Mouse (Mus musculus) hindbrain, embryonic 13.5 days (tissue): ENCODE measurements around the gene Nr2c2ap. TPM values are rescaled to one million over a fixed set of nuclear protein-coding genes. Genes with fewer than 3 reads are reported as not detected.

Experiments
- ATAC-seq: fragments of 200-750 bp; cut with Nextera tagmentation; 2 replicates; pipeline ENCODE4 v1.8.0; 2017; ENCODE audit warnings: moderate TSS enrichment; ENCODE audit not compliant: low FRiP score
- H3K27ac ChIP-seq: fragments of 300-500 bp; sonication (generic); 2 replicates; pipeline ENCODE4 v1.5.1; 2015; ENCODE audit warnings: inconsistent platforms, mild to moderate bottlenecking, moderate library complexity
- H3K27me3 ChIP-seq: fragments of 300-500 bp; sonication (generic); 2 replicates; pipeline ENCODE4 v1.6.1; 2015; ENCODE audit warnings: mild to moderate bottlenecking, inconsistent platforms
- H3K36me3 ChIP-seq: fragments of 300-500 bp; sonication (generic); 2 replicates; pipeline ENCODE4 v1.6.1; 2015; ENCODE audit warnings: mild to moderate bottlenecking, inconsistent platforms
- H3K4me1 ChIP-seq: fragments of 300-500 bp; sonication (generic); replicated peaks from 2 replicates; pipeline ENCODE4 v1.6.1; 2015; ENCODE audit warnings: inconsistent platforms
- H3K4me2 ChIP-seq: fragments of 300-500 bp; sonication (generic); 2 replicates; pipeline ENCODE4 v1.6.1; 2015; ENCODE audit warnings: inconsistent platforms, mild to moderate bottlenecking, moderate library complexity
- H3K4me3 ChIP-seq: fragments of 300-500 bp; sonication (generic); 2 replicates; pipeline ENCODE4 v1.5.1; 2015; ENCODE audit warnings: mild to moderate bottlenecking, inconsistent platforms
- H3K9ac ChIP-seq: fragments of 300-500 bp; sonication (generic); 2 replicates; pipeline ENCODE4 v1.6.1; 2015; ENCODE audit warnings: mild to moderate bottlenecking, inconsistent platforms
- H3K9me3 ChIP-seq: fragments of 300-500 bp; sonication (generic); 2 replicates; pipeline ENCODE4 v1.6.1; 2016; ENCODE audit warnings: inconsistent platforms
- WGBS: fragments of 180-500 bp; shearing (Covaris S2); methylation state at CpG from one replicate; pipeline ENCODE4 v1.1.7; 2015; 5-methylcytosine and 5-hydroxymethylcytosine counted together
- polyA plus RNA-seq: library from polyadenylated mRNA; unstranded; fragments of >200 nt; fragmentation: Nextera tagmentation; extraction: Ambion mirVana; gene quantifications from 2 replicates; pipeline ENCODE4 v1.2.1, GENCODE M21; 2015

Nr2c2ap gene
- 32.6 and 36.4 TPM in 2 replicates for polyA plus RNA-seq

GRCm38 (mm10) chr8:70131166-70131883 is at the start of gene Nr2c2ap:
TSS of gene Nr2c2ap (plus strand) at chr8:70131333.
- Histone ChIP-seq H3K4me3 (peak within 1 kb of the TSS; percentile 75), H3K9ac (peak within 1 kb of the TSS; percentile 81), H3K9me3 (no peaks in the 10 kb centered on the region), H3K4me1 (peaks cover 30% of the 10 kb centered on the region), H3K27ac (peak within 1 kb of the TSS; percentile 76), H3K27me3 (no peaks in the 10 kb centered on the region), H3K4me2 (peak within 1 kb of the TSS; percentile 84), H3K36me3 (peaks cover 41% of the 10 kb centered on the region)
- ATAC-seq, result peak; percentile 81
- WGBS, result 2% methylated on average over 37 of the region's 37 CpGs

- Histone ChIP-seq H3K4me2 (no peak overlapping the region), H3K9me3 (no peaks in the 10 kb centered on the region), H3K27ac (no peak overlapping the region), H3K27me3 (peaks cover 61% of the 10 kb centered on the region), H3K4me3 (no peak overlapping the region), H3K36me3 (peaks cover 31% of the 10 kb centered on the region), H3K9ac (no peak overlapping the region), H3K4me1 (peaks cover 28% of the 10 kb centered on the region)
- ATAC-seq, result no peak
- 98% methylated on average over 2 of the region's 2 CpGs for WGBS
Measured at GRCm38 (mm10) chr8:70081976-70082375, 49.2 kb upstream of the Nr2c2ap start.

DNA sequence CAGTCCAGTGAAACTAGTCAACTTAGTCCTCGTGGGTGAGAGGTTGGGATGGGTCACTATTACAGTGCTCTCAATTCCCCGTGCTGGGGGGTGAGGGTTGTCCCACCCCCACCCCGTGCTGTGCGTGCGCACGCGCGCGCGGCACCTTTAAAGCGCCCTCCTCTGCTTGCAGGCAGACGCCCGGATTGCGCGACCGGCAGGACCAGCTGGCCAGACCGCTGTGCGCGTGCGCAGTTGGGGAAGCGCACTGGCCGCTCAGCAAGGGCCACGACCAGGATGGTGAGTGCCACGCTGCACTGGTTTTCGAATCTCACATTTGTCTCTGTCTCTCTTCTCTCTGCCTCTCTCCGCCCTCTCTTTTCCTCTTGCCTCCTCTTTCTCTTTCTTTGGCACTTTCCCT is 47.8 kb upstream of the Nr2c2ap start, which contains the start of gene Hapln4:
Gene Hapln4, plus strand, starts transcription at position 173 of the 400 bp plus-strand sequence.
- H3K4me2 ChIP-seq, result peak within 1 kb of the TSS; percentile 82
- peaks cover 41% of the 10 kb centered on the region for H3K4me1 ChIP-seq
- no peak within 1 kb of the TSS for H3K27ac ChIP-seq
- H3K27me3 ChIP-seq, result peaks cover 74% of the 10 kb centered on the region
- H3K9me3 ChIP-seq, result no peaks in the 10 kb centered on the region
- no peak for ATAC-seq
- peaks cover 20% of the 10 kb centered on the region for H3K36me3 ChIP-seq
- peak within 1 kb of the TSS; percentile 48 for H3K4me3 ChIP-seq
- 2% methylated on average over 26 of the region's 26 CpGs for WGBS
- H3K9ac ChIP-seq, result peak within 1 kb of the TSS; percentile 70

DNA sequence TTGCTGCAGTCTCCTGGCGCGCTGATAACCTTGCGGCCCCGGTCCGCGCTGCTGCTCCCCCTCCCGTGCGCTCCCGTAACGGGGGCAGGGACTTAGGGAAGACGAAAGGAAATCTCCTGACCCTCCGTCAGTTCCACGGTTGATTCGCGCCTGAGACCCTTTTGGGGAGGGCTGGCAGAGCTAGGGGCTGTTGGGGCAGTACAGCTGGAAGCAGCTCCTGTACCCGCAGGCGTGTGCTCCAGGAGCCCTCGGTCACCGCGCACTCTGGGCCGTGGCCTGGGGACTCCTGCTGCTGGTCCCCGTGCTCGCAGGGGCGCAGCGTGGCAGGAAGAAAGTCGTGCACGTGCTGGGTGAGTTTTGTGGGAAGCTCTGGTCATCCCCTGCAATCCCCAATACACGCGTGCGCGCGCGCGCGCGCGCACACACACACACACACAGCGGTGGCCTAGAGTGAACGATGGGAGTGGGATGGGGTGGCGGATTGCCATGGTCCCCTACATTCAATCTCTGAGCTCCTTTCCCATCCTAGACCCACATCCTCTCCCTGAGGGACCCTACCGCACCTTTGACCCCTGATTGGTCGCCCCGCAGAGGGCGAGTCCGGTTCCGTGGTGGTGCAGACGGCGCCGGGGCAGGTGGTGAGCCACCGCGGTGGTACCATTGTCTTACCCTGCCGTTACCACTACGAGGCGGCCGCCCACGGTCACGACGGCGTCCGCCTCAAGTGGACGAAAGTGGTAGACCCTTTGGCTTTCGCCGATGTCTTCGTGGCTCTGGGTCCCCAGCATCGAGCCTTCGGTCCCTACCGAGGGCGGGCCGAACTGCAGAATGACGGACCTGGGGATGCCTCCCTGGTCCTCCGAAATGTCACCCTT is 46.7 kb upstream of the Nr2c2ap start:
- H3K4me1 ChIP-seq, result peaks cover 50% of the 10 kb centered on the region
- peak overlapping the region; percentile 70 for H3K9ac ChIP-seq
- ATAC-seq, result 0 out of 2 replicates have a peak, but pooled peaks have one; percentile 6
- peak overlapping the region; percentile 82 for H3K4me2 ChIP-seq
- H3K4me3 ChIP-seq, result peak overlapping the region; percentile 48
- peaks cover 9% of the 10 kb centered on the region for H3K36me3 ChIP-seq
- WGBS, result 1% methylated on average over 69 of the region's 71 CpGs
- H3K9me3 ChIP-seq, result no peaks in the 10 kb centered on the region
- H3K27me3 ChIP-seq, result peaks cover 85% of the 10 kb centered on the region
- H3K27ac ChIP-seq, result no peak overlapping the region

DNA sequence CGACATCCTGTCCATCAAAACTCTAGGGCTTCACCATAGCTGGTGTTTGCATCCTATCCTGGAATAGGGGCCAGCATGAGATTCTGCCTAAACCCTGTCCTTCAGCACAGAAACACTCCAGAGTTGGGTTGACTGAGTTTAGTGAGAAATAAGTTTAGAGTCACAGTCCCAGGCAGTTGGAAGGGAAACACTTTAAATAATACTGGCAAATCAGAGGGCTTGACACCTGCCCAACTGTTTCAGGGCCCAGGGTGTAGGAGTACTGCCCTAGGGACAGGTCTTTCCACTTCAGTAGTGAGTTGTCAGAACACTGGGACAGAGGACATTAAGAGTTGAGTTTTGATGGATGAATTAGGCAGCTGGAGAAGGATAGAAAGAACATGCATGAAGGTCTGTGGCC is 45.0 kb upstream of the Nr2c2ap start:
- Histone ChIP-seq H3K9ac (no peak overlapping the region), H3K27ac (no peak overlapping the region), H3K36me3 (no peaks in the 10 kb centered on the region), H3K4me3 (no peak overlapping the region), H3K9me3 (no peaks in the 10 kb centered on the region), H3K4me1 (peaks cover 63% of the 10 kb centered on the region), H3K4me2 (no peak overlapping the region), H3K27me3 (peaks cover 93% of the 10 kb centered on the region)
- ATAC-seq, result no peak
- WGBS, result 54% methylated on average over 1 of the region's 1 CpGs

DNA sequence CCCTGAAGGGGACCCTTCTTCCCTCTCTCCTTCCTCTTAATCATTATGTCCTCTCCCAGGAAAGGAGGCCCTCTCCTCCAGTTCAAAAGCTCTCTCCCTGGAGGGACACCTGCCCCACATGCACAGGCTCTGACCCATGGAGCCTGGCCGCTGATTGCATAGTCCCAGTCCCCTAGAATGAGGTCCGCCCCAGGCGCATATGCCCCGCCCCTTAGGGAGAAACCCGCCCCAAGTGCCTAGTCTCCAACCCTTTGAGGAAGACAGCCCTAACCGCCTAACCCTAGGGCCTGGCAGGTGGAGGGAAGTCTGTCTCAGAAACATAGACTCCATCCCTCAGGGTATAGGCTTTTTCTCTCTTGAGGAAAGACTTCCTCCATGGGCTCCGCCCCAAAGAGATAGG is 43.9 kb upstream of the Nr2c2ap start:
- ATAC-seq, result peak; percentile 6; the same call in 1 of the 2 replicates
- 6% methylated on average over 7 of the region's 7 CpGs for WGBS
- H3K36me3 ChIP-seq, result no peaks in the 10 kb centered on the region
- no peak overlapping the region for H3K27ac ChIP-seq
- H3K9me3 ChIP-seq, result no peaks in the 10 kb centered on the region
- peaks cover 63% of the 10 kb centered on the region for H3K4me1 ChIP-seq
- H3K27me3 ChIP-seq, result peaks cover 82% of the 10 kb centered on the region
- no peak overlapping the region for H3K4me3 ChIP-seq
- no peak overlapping the region for H3K9ac ChIP-seq
- H3K4me2 ChIP-seq, result no peak overlapping the region

- Histone ChIP-seq H3K27ac (no peak overlapping the region), H3K36me3 (0 out of 2 replicates have a peak, but pooled peaks cover 3% of the 10 kb centered on the region), H3K27me3 (peaks cover 74% of the 10 kb centered on the region), H3K9me3 (no peaks in the 10 kb centered on the region), H3K4me1 (peaks cover 62% of the 10 kb centered on the region), H3K9ac (peak overlapping the region; percentile 70), H3K4me3 (peak overlapping the region; percentile 45), H3K4me2 (peak overlapping the region; percentile 81)
- peak; percentile 71 for ATAC-seq
- 5% methylated on average over 56 of the region's 56 CpGs for WGBS
Measured at GRCm38 (mm10) chr8:70087836-70088650, 43.1 kb upstream of the Nr2c2ap start.

- H3K27me3 ChIP-seq, result peaks cover 60% of the 10 kb centered on the region
- H3K9ac ChIP-seq, result 0 out of 2 replicates have a peak overlapping the region, but pooled peaks have one; percentile 49
- H3K27ac ChIP-seq, result no peak overlapping the region
Measured at GRCm38 (mm10) chr8:70089296-70089960, 41.7 kb upstream of the Nr2c2ap start.

GRCm38 (mm10) chr8:70092786-70093185 is 38.3 kb upstream of the Nr2c2ap start:
- ATAC-seq, result no peak
- H3K36me3 ChIP-seq, result peaks cover 46% of the 10 kb centered on the region
- WGBS, result 69% methylated on average over 8 of the region's 8 CpGs
- no peak overlapping the region for H3K4me3 ChIP-seq
- no peak overlapping the region for H3K4me2 ChIP-seq
- H3K27me3 ChIP-seq, result peaks cover 27% of the 10 kb centered on the region
- no peaks in the 10 kb centered on the region for H3K9me3 ChIP-seq
- H3K4me1 ChIP-seq, result peaks cover 27% of the 10 kb centered on the region
- H3K9ac ChIP-seq, result no peak overlapping the region
- no peak overlapping the region for H3K27ac ChIP-seq

More at GRCm38 (mm10) chr8:70089296-70089960, 41.7 kb upstream of the Nr2c2ap start:
- 0 out of 2 replicates have a peak, but pooled peaks have one; percentile 30 for ATAC-seq
- WGBS, result 38% methylated on average over 9 of the region's 9 CpGs
- Histone ChIP-seq H3K4me1 (peaks cover 48% of the 10 kb centered on the region), H3K9me3 (no peaks in the 10 kb centered on the region), H3K4me3 (no peak overlapping the region), H3K36me3 (peaks cover 14% of the 10 kb centered on the region), H3K4me2 (no peak overlapping the region)

DNA sequence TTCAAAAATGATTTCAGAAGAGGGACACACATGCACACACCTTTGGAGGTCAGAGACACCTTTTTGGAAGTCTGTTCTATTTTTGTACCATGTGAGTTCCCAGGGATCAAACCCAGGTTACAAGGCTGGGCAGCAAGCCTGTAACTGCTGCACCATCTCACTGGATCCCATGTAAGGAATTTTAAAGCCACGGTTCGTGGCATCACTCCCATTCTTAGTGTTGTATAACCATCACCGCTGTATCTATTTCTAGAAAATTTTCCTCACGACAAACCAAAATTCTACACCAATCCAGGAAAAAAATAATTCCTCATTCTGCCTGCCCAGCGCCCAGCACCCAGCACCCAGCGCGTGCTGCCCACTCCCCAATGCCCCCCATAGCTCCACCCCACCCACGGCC is 31.9 kb upstream of the Nr2c2ap start:
- no peak for ATAC-seq
- 83% methylated on average over 8 of the region's 8 CpGs for WGBS
- H3K27me3 ChIP-seq, result no peaks in the 10 kb centered on the region
- H3K36me3 ChIP-seq, result peaks cover 98% of the 10 kb centered on the region
- H3K4me3 ChIP-seq, result no peak overlapping the region
- peaks cover under 1% of the 10 kb centered on the region; the same call in 1 of the 2 replicates for H3K4me1 ChIP-seq
- no peak overlapping the region for H3K4me2 ChIP-seq
- H3K9me3 ChIP-seq, result no peaks in the 10 kb centered on the region; the same call in 1 of the 2 replicates
- H3K9ac ChIP-seq, result no peak overlapping the region
- H3K27ac ChIP-seq, result no peak overlapping the region

DNA sequence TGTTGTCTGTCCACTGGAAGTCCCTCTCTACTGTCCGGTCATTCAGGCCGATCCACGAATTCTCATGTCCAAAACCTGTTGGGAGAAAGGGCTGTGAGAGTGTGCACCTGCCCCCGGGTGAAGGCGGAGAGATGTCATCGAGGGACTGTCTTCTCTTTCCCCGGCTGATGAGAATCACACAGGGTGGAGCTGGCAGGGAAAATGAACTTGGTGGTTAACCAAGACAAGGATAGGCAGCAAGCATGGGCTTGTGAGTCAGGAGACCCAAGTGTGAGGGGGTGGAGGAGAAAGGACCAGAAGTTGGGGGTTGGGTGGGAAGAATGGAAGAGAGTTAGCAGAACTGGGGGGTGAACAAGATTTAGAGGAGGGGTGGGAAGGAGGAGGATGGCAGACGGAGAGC is 30.9 kb upstream of the Nr2c2ap start:
- 87% methylated on average over 8 of the region's 8 CpGs for WGBS
- Histone ChIP-seq H3K27ac (no peak overlapping the region), H3K9ac (no peak overlapping the region), H3K4me1 (peaks cover 10% of the 10 kb centered on the region), H3K4me2 (no peak overlapping the region), H3K27me3 (no peaks in the 10 kb centered on the region), H3K9me3 (no peaks in the 10 kb centered on the region; the same call in 1 of the 2 replicates), H3K4me3 (no peak overlapping the region), H3K36me3 (peaks cover 92% of the 10 kb centered on the region)
- ATAC-seq, result no peak
